Mouse (Mus musculus): ENCODE measurements at regions not wholly inside any gene's neighbourhood (a gene's known extent, or its start where the extent isn't known, plus 50 kb on each side); places are given as distances from the start of the nearest gene placed in this dataset.
"Not testable (repeated sequence)": the region's sequence is repeated elsewhere in the genome, so short reads cannot be mapped to it uniquely, and the experiment has no call there.

DNA sequence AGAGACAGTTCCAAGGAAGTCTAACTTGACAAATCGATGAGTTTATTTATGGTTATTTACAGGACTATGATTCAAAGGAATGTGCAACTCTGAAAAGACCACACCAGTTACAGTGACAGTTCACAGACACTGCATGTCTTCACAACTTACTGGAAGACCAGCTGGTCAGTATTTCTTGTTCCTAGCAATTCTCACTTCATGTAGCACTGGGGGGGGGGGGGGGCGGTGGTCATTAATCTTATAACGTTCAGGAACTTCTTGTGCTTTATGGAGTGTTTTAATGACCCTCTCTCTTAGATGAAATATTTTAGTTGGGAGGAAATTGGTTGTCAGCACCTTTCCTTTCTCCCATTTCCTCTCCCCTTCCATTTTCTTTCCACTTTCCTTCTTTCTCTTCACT, 1752.1 kb upstream of the Cntnap5a start:
- Histone ChIP-seq H3K36me3 (ENCODE audit: insufficient read depth) (no peaks in the 10 kb centered on the region), H3K4me3 (ENCODE audit: low read depth, low read length) (no peak overlapping the region), H3K27me3 (ENCODE audit: insufficient read depth, low read length) (no peaks in the 10 kb centered on the region), H3K9ac (no peak overlapping the region), H3K27ac (ENCODE audit: low read depth, low read length) (no peak overlapping the region), H3K4me1 (ENCODE audit: insufficient read depth) (no peaks in the 10 kb centered on the region), H3K9me3 (ENCODE audit: low read length) (no peaks in the 10 kb centered on the region), H3K4me2 (ENCODE audit: low read depth) (no peak overlapping the region)
- WGBS = 71% methylated on average over 3 of the region's 3 CpGs
- DNase-seq (no peak), ATAC-seq (no peak)
- TF ChIP-seq CTCF (IDR thresholded peaks at IDR 0.05; ENCODE audit: low read depth) = no peak

- H3K9ac ChIP-seq = no peak overlapping the region
These were observed 1726.4 kb upstream of the Cntnap5a start for GRCm38 (mm10) chr1:113958016-113958751.

GRCm38 (mm10) chr1:113959267-113959666, 1725.3 kb upstream of the Cntnap5a start:
- DNase-seq; H3K4me3 ChIP-seq (ENCODE audit: low read depth, low read length); H3K4me2 ChIP-seq (ENCODE audit: low read depth); H3K4me1 ChIP-seq (ENCODE audit: insufficient read depth); H3K9me3 ChIP-seq (ENCODE audit: low read length); ATAC-seq; H3K36me3 ChIP-seq (ENCODE audit: insufficient read depth); H3K27me3 ChIP-seq (ENCODE audit: insufficient read depth, low read length); H3K9ac ChIP-seq; H3K27ac ChIP-seq (ENCODE audit: low read depth, low read length): not testable (repeated sequence)
- WGBS = 62% methylated on average over 1 of the region's 1 CpGs

More at GRCm38 (mm10) chr1:113958016-113958751, 1726.4 kb upstream of the Cntnap5a start:
- no peaks in the 10 kb centered on the region for H3K27me3 ChIP-seq (ENCODE audit: insufficient read depth, low read length)
- H3K9me3 ChIP-seq (ENCODE audit: low read length) = no peaks in the 10 kb centered on the region
- no peak for ATAC-seq
- H3K4me1 ChIP-seq (ENCODE audit: insufficient read depth) = no peaks in the 10 kb centered on the region
- H3K4me2 ChIP-seq (ENCODE audit: low read depth) = no peak overlapping the region
- no peak for TF ChIP-seq CTCF (IDR thresholded peaks at IDR 0.05; ENCODE audit: low read depth)
- WGBS = 81% methylated on average over 6 of the region's 6 CpGs
- DNase-seq = no peak
- H3K36me3 ChIP-seq (ENCODE audit: insufficient read depth) = no peaks in the 10 kb centered on the region
- H3K27ac ChIP-seq (ENCODE audit: low read depth, low read length) = no peak overlapping the region
- H3K4me3 ChIP-seq (ENCODE audit: low read depth, low read length) = no peak overlapping the region

GRCm38 (mm10) chr1:113963931-113964330, 1720.6 kb upstream of the Cntnap5a start:
- not testable (repeated sequence) for H3K4me3 ChIP-seq (ENCODE audit: low read depth, low read length); H3K4me2 ChIP-seq (ENCODE audit: low read depth); H3K27ac ChIP-seq (ENCODE audit: low read depth, low read length); H3K9ac ChIP-seq; ATAC-seq; H3K36me3 ChIP-seq (ENCODE audit: insufficient read depth); H3K27me3 ChIP-seq (ENCODE audit: insufficient read depth, low read length); DNase-seq; H3K9me3 ChIP-seq (ENCODE audit: low read length); H3K4me1 ChIP-seq (ENCODE audit: insufficient read depth)
- WGBS = 37% methylated on average over 2 of the region's 2 CpGs

- no peak for TF ChIP-seq CTCF (IDR thresholded peaks at IDR 0.05; ENCODE audit: low read depth)
- Histone ChIP-seq H3K9me3 (ENCODE audit: low read length) (no peaks in the 10 kb centered on the region), H3K27me3 (ENCODE audit: insufficient read depth, low read length) (no peaks in the 10 kb centered on the region), H3K4me3 (ENCODE audit: low read depth, low read length) (no peak overlapping the region), H3K9ac (no peak overlapping the region), H3K27ac (ENCODE audit: low read depth, low read length) (no peak overlapping the region), H3K4me2 (ENCODE audit: low read depth) (no peak overlapping the region), H3K4me1 (ENCODE audit: insufficient read depth) (no peaks in the 10 kb centered on the region), H3K36me3 (ENCODE audit: insufficient read depth) (no peaks in the 10 kb centered on the region)
- ATAC-seq (no peak), DNase-seq (no peak)
- 64% methylated on average over 2 of the region's 2 CpGs for WGBS
These were observed 1720.1 kb upstream of the Cntnap5a start for GRCm38 (mm10) chr1:113964431-113964830.

DNA sequence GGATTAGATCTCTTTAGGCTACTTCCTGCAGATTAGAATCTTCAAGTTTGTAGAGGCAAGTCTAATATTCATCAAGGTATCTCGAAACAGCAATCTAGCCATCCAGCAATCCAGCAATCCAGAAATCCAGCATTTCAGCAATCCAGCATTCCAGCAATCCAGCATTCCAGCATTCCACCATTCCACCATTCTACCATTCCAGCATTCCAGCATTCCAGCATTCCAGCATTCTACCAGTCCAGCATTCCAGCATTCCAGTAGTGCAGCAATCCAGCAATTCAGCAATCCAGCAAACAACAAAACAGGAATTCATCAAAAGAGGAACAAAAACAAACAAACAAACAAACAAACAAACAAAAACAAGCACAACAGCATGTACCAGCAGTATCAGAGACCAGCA, 1713.9 kb upstream of the Cntnap5a start:
- 71% methylated on average over 1 of the region's 1 CpGs for WGBS
- Histone ChIP-seq H3K27me3 (ENCODE audit: insufficient read depth, low read length) (no peaks in the 10 kb centered on the region), H3K4me3 (ENCODE audit: low read depth, low read length) (no peak overlapping the region), H3K9me3 (ENCODE audit: low read length) (no peaks in the 10 kb centered on the region), H3K4me1 (ENCODE audit: insufficient read depth) (no peaks in the 10 kb centered on the region), H3K4me2 (ENCODE audit: low read depth) (no peak overlapping the region), H3K9ac (no peak overlapping the region), H3K36me3 (ENCODE audit: insufficient read depth) (no peaks in the 10 kb centered on the region), H3K27ac (ENCODE audit: low read depth, low read length) (no peak overlapping the region)
- no peak for ATAC-seq
- no peak for DNase-seq
- TF ChIP-seq CTCF (IDR thresholded peaks at IDR 0.05; ENCODE audit: low read depth) = no peak

DNA sequence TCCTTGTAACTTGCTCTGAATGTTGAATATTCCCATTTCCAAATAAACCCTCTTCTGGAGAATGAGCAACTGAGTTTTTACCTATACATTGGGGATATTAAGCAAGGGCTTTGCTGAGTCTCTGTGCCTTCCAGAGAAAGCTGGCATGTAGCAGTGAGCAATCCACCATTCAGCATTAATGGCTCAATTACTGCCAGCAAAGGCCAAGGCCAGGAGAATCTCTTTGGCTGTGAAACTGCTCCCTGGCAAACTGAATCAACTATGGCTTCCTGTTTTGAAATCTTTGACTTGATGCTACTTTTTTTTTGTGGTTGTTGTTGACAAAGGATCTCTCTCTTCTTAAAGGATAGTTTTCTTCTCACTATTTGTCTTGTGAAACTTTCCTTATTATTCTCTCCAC, 1704.4 kb upstream of the Cntnap5a start:
- ATAC-seq = no peak
- Histone ChIP-seq H3K4me3 (ENCODE audit: low read depth, low read length) (no peak overlapping the region), H3K27me3 (ENCODE audit: insufficient read depth, low read length) (no peaks in the 10 kb centered on the region), H3K9me3 (ENCODE audit: low read length) (no peaks in the 10 kb centered on the region), H3K9ac (no peak overlapping the region), H3K27ac (ENCODE audit: low read depth, low read length) (no peak overlapping the region), H3K36me3 (ENCODE audit: insufficient read depth) (no peaks in the 10 kb centered on the region), H3K4me1 (ENCODE audit: insufficient read depth) (no peaks in the 10 kb centered on the region), H3K4me2 (ENCODE audit: low read depth) (no peak overlapping the region)
- no peak for DNase-seq
- TF ChIP-seq CTCF (IDR thresholded peaks at IDR 0.05; ENCODE audit: low read depth) = no peak

All from forebrain, postnatal 0 days (tissue).